Mouse (Mus musculus) embryonic facial prominence, embryonic 14.5 days (tissue): ENCODE measurements around the gene Cyb561a3. TPM values are rescaled to one million over a fixed set of nuclear protein-coding genes. Genes with fewer than 3 reads are reported as not detected.
A peak's percentile ranks its signal among the peaks of the same experiment; 100 is the strongest.

Experiments
- ATAC-seq: fragments of 200-750 bp; cut with Nextera tagmentation; 2 replicates; pipeline ENCODE4 v1.8.0; 2017; ENCODE audit warnings: low read depth, moderate number of reproducible peaks, moderate TSS enrichment
- DNase-seq: peaks from one replicate; pipeline ENCODE4 v3.0.0-alpha.2; 2015; ENCODE audit warnings: low spot score
- H3K27ac ChIP-seq: fragments of 300-500 bp; sonication (generic); replicated peaks from 2 replicates; pipeline ENCODE4 v1.5.1; 2014; ENCODE audit warnings: low read depth, mild to moderate bottlenecking, low read length, moderate library complexity
- H3K27me3 ChIP-seq: fragments of 300-500 bp; sonication (generic); replicated peaks from 2 replicates; pipeline ENCODE4 v1.6.1; 2014; ENCODE audit warnings: low read length; ENCODE audit not compliant: control insufficient read depth, insufficient read depth
- H3K36me3 ChIP-seq: fragments of 300-500 bp; sonication (generic); 2 replicates; pipeline ENCODE4 v1.6.1; 2014; ENCODE audit warnings: low read length, mixed read lengths; ENCODE audit not compliant: control insufficient read depth, insufficient read depth
- H3K4me1 ChIP-seq: fragments of 300-500 bp; sonication (generic); 2 replicates; pipeline ENCODE4 v1.6.1; 2014; ENCODE audit warnings: antibody characterized with exemption, low read length; ENCODE audit not compliant: control insufficient read depth, insufficient read depth
- H3K4me2 ChIP-seq: fragments of 300-500 bp; sonication (generic); 2 replicates; pipeline ENCODE4 v1.6.1; 2014; ENCODE audit warnings: low read depth, mild to moderate bottlenecking, low read length, moderate library complexity, mixed read lengths
- H3K4me3 ChIP-seq: fragments of 300-500 bp; sonication (generic); 2 replicates; pipeline ENCODE4 v1.5.1; 2014; ENCODE audit warnings: low read depth, mild to moderate bottlenecking, low read length
- H3K9ac ChIP-seq: fragments of 300-500 bp; sonication (generic); 2 replicates; pipeline ENCODE4 v1.6.1; 2014; ENCODE audit warnings: low read depth, mild to moderate bottlenecking, low read length, moderate library complexity, mixed read lengths
- H3K9me3 ChIP-seq: fragments of 300-500 bp; sonication (generic); 2 replicates; pipeline ENCODE4 v1.6.1; 2016; ENCODE audit warnings: low read length; ENCODE audit not compliant: control insufficient read depth
- WGBS: fragments of 180-500 bp; shearing (Covaris S2); extraction: QIAGEN DNeasy Blood & Tissue Kit; methylation state at CpG from one replicate; pipeline ENCODE4 v1.1.7; 2014; 5-methylcytosine and 5-hydroxymethylcytosine counted together
- polyA plus RNA-seq: library from polyadenylated mRNA; unstranded; fragments of >200 nt; fragmentation: Nextera tagmentation; extraction: Ambion mirVana; gene quantifications from 2 replicates; pipeline ENCODE4 v1.2.1, GENCODE M21; 2014

Gene Cyb561a3
- polyA plus RNA-seq, 1 experiment from 2014 or later: 20.7 TPM

- Histone ChIP-seq H3K4me3 (no peak overlapping the region), H3K27me3 (no peaks in the 10 kb centered on the region), H3K4me1 (no peaks in the 10 kb centered on the region), H3K9me3 (no peaks in the 10 kb centered on the region), H3K27ac (no peak overlapping the region; the same call in 1 of the 2 replicates), H3K36me3 (no peaks in the 10 kb centered on the region), H3K9ac (no peak overlapping the region), H3K4me2 (no peak overlapping the region)
- ATAC-seq (peak; percentile 41; the same call in 1 of the 2 replicates), DNase-seq (peak; percentile 53)
- 50% methylated on average over 6 of the region's 6 CpGs for WGBS
Observed at GRCm38 (mm10) chr19:10561558-10562314, 15.2 kb upstream of the Cyb561a3 start.

- Histone ChIP-seq H3K9ac (no peak overlapping the region), H3K9me3 (no peaks in the 10 kb centered on the region), H3K4me2 (no peak overlapping the region), H3K4me1 (no peaks in the 10 kb centered on the region), H3K27ac (no peak overlapping the region; the same call in 1 of the 2 replicates), H3K27me3 (no peaks in the 10 kb centered on the region), H3K4me3 (no peak overlapping the region), H3K36me3 (no peaks in the 10 kb centered on the region)
- ATAC-seq: no peak
- DNase-seq: no peak
- 30% methylated on average over 5 of the region's 5 CpGs for WGBS
Observed at GRCm38 (mm10) chr19:10562351-10562750, 14.6 kb upstream of the Cyb561a3 start.

- DNase-seq: no peak
- H3K27me3 ChIP-seq: no peaks in the 10 kb centered on the region
- no peak overlapping the region for H3K9ac ChIP-seq
- H3K4me3 ChIP-seq: no peak overlapping the region
- no peaks in the 10 kb centered on the region for H3K9me3 ChIP-seq
- ATAC-seq: no peak
- H3K27ac ChIP-seq: no peak overlapping the region
- H3K4me1 ChIP-seq: no peaks in the 10 kb centered on the region
- no peaks in the 10 kb centered on the region for H3K36me3 ChIP-seq
- no peak overlapping the region for H3K4me2 ChIP-seq
- 85% methylated on average over 6 of the region's 6 CpGs for WGBS
Observed at GRCm38 (mm10) chr19:10564278-10564677, 12.7 kb upstream of the Cyb561a3 start.

DNA sequence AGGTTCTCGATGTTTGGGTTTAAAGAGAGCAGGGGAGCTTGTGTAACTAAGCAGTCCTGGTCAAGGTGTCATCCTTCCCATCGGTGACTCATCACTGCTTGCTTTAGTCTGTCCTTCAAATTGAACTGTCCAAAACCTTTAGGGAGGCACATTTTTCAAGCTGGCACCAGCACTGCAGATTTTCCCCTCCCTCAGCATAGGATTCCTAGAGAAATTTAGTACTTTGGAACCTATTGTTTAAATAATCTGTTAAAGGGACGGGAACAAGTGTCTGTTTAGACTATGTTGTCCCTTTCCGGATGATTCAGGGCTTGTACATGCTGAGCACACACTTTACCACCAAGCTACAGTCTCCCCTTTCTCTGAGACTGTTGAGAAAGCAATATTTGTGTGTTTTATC lies 11.8 kb upstream of the Cyb561a3 start:
- Histone ChIP-seq H3K9me3 (no peaks in the 10 kb centered on the region), H3K4me3 (no peak overlapping the region), H3K36me3 (peaks cover 9% of the 10 kb centered on the region), H3K27ac (no peak overlapping the region), H3K9ac (no peak overlapping the region), H3K4me2 (no peak overlapping the region), H3K4me1 (no peaks in the 10 kb centered on the region), H3K27me3 (no peaks in the 10 kb centered on the region)
- no peak for ATAC-seq
- 84% methylated on average over 4 of the region's 4 CpGs for WGBS
- DNase-seq: no peak

GRCm38 (mm10) chr19:10569627-10570026 lies 7.3 kb upstream of the Cyb561a3 start:
- H3K9me3 ChIP-seq: no peaks in the 10 kb centered on the region
- ATAC-seq (no peak), DNase-seq (no peak)
- peaks cover 47% of the 10 kb centered on the region for H3K36me3 ChIP-seq
- no peak overlapping the region for H3K4me3 ChIP-seq
- no peak overlapping the region for H3K9ac ChIP-seq
- no peaks in the 10 kb centered on the region for H3K27me3 ChIP-seq
- no peak overlapping the region for H3K4me2 ChIP-seq
- H3K27ac ChIP-seq: no peak overlapping the region
- WGBS: 95% methylated on average over 6 of the region's 6 CpGs
- no peaks in the 10 kb centered on the region for H3K4me1 ChIP-seq

- no peak overlapping the region for H3K27ac ChIP-seq
- ATAC-seq: no peak
- no peak overlapping the region for H3K9ac ChIP-seq
- peaks cover 20% of the 10 kb centered on the region for H3K4me1 ChIP-seq
- no peak overlapping the region for H3K4me3 ChIP-seq
- H3K9me3 ChIP-seq: no peaks in the 10 kb centered on the region
- peaks cover 5% of the 10 kb centered on the region; the same call in 1 of the 2 replicates for H3K36me3 ChIP-seq
- no peak for DNase-seq
- H3K4me2 ChIP-seq: no peak overlapping the region
- no peaks in the 10 kb centered on the region for H3K27me3 ChIP-seq
- 74% methylated on average over 3 of the region's 3 CpGs for WGBS
Observed at GRCm38 (mm10) chr19:10580102-10580501, 3.1 kb downstream of the Cyb561a3 start.

DNA sequence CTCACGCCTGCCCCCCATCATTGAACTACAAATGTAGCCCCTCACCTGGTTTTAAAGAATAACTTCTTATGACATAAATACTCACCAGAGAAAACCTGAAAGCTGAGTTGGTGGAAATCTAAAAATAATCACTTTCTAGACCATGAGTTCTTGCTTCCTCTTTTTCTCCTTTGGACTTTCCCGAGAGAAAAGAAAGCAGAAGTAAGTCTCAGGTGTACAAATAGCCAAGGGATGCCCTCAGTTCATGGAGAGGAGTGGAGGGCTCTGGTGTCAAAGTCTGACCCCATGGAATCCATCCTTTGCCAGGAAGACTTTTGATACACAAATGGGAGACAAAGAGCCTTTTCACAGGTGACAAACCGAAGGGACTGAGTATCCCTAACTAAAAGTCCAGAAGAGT lies 3.8 kb downstream of the Cyb561a3 start:
- Histone ChIP-seq H3K36me3 (0 out of 2 replicates have a peak, but pooled peaks cover 3% of the 10 kb centered on the region), H3K4me3 (no peak overlapping the region), H3K4me2 (no peak overlapping the region), H3K9ac (no peak overlapping the region), H3K27ac (no peak overlapping the region), H3K27me3 (no peaks in the 10 kb centered on the region), H3K4me1 (peaks cover 18% of the 10 kb centered on the region), H3K9me3 (no peaks in the 10 kb centered on the region)
- DNase-seq (no peak), ATAC-seq (no peak)
- WGBS: 74% methylated on average over 3 of the region's 3 CpGs

DNA sequence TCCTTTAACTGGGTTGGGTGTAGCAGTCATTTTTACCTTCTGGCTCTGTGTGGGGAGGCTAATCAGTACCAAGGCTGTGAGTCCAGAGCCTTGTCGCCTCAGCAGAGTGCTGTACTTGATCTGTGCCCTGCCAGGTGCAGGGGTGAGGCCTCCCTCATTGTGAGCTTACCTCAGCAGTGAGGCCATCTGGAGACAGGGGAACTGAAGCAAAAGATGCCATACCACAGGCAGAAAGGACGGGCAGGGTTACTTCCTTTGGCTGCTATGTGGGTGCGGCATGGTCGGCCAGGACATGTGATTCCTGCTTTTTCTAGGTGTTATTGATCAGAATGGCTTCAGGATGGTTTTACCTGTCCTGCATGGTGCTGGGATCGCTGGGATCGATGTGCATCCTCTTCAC lies 5.0 kb downstream of the Cyb561a3 start:
- H3K4me2 ChIP-seq: no peak overlapping the region
- 80% methylated on average over 6 of the region's 6 CpGs for WGBS
- ATAC-seq (no peak), DNase-seq (no peak)
- no peaks in the 10 kb centered on the region for H3K27me3 ChIP-seq
- no peak overlapping the region for H3K4me3 ChIP-seq
- H3K9me3 ChIP-seq: no peaks in the 10 kb centered on the region
- no peak overlapping the region for H3K27ac ChIP-seq
- peaks cover 11% of the 10 kb centered on the region; the same call in 1 of the 2 replicates for H3K4me1 ChIP-seq
- 0 out of 2 replicates have a peak, but pooled peaks cover 6% of the 10 kb centered on the region for H3K36me3 ChIP-seq
- H3K9ac ChIP-seq: no peak overlapping the region
